Mouse (Mus musculus) stomach, postnatal 0 days (tissue): ENCODE measurements around the gene Cenpf. TPM values are rescaled to one million over a fixed set of nuclear protein-coding genes. Genes with fewer than 3 reads are reported as not detected.

ENCODE experiments used
- ATAC-seq: fragments of 200-750 bp; cut with Nextera tagmentation; 2 replicates; pipeline ENCODE4 v1.8.0; 2017; ENCODE audit not compliant: low FRiP score, low TSS enrichment
- DNase-seq: peaks from one replicate; pipeline ENCODE4 v3.0.0-alpha.2; 2016; ENCODE audit warnings: low spot score
- H3K27ac ChIP-seq: fragments of 300-500 bp; sonication (generic); replicated peaks from 2 replicates; pipeline ENCODE4 v1.5.1; 2014; ENCODE audit warnings: mild to moderate bottlenecking, control low read depth
- H3K27me3 ChIP-seq: fragments of 300-500 bp; sonication (generic); 2 replicates; pipeline ENCODE4 v1.6.1; 2014; ENCODE audit warnings: low read length; ENCODE audit not compliant: control insufficient read depth, insufficient read depth
- H3K36me3 ChIP-seq: fragments of 300-500 bp; sonication (generic); 2 replicates; pipeline ENCODE4 v1.6.1; 2014; ENCODE audit warnings: low read length, mixed read lengths; ENCODE audit not compliant: control insufficient read depth, insufficient read depth
- H3K4me1 ChIP-seq: fragments of 300-500 bp; sonication (generic); replicated peaks from 2 replicates; pipeline ENCODE4 v1.6.1; 2014; ENCODE audit warnings: antibody characterized with exemption; ENCODE audit not compliant: control insufficient read depth, insufficient read depth
- H3K4me2 ChIP-seq: fragments of 300-500 bp; sonication (generic); replicated peaks from 2 replicates; pipeline ENCODE4 v1.6.1; 2014; ENCODE audit warnings: low read depth, mild to moderate bottlenecking, control low read depth, moderate library complexity
- H3K4me3 ChIP-seq: fragments of 300-500 bp; sonication (generic); 2 replicates; pipeline ENCODE4 v1.5.1; 2014; ENCODE audit warnings: low read depth, low read length, control low read depth
- H3K9ac ChIP-seq: fragments of 300-500 bp; sonication (generic); 2 replicates; pipeline ENCODE4 v1.6.1; 2014; ENCODE audit warnings: mild to moderate bottlenecking, low read length, control low read depth, mixed read lengths
- H3K9me3 ChIP-seq: fragments of 300-500 bp; sonication (generic); 2 replicates; pipeline ENCODE4 v1.6.1; 2016; ENCODE audit warnings: low read length; ENCODE audit not compliant: control insufficient read depth
- CTCF ChIP-seq: IDR thresholded peaks from 2 replicates; pipeline ENCODE4 v1.5.1; 2016; ENCODE audit warnings: antibody characterized with exemption, low read depth, mild to moderate bottlenecking, moderate library complexity
- EP300 ChIP-seq: optimal IDR thresholded peaks from 2 replicates; pipeline ENCODE3; 2016; ENCODE audit warnings: antibody characterized with exemption
- WGBS: fragments of 180-500 bp; shearing (Covaris S2); extraction: QIAGEN DNeasy Blood & Tissue Kit; methylation state at CpG from one replicate; pipeline ENCODE4 v1.1.7; 2014; 5-methylcytosine and 5-hydroxymethylcytosine counted together
- polyA plus RNA-seq: library from polyadenylated mRNA; unstranded; fragments of >200 nt; fragmentation: Nextera tagmentation; extraction: Ambion mirVana; gene quantifications from 2 replicates; pipeline ENCODE4 v1.2.1, GENCODE M21; 2015

Gene Cenpf
- polyA plus RNA-seq, 1 experiment from 2014 or later = 21.7 TPM

DNA sequence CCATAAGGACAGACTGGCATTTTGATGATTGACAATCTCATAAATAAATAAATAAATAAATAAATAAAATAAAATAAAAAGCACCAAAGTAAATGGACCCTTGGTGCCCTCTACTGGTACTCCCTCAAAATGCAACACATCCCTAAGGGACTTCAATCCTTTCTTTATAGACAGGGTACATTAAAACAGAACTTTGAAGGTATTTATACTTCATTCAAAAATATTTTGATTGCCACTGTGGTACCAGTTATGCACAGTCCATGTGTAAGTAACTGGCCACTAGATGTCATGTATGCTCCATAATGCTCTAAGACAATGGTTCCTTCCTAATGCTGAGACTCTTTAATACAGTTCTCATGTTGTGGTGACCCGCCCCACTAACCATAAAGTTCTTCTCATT is 12.5 kb downstream of the Cenpf start:
- H3K27ac ChIP-seq = no peak overlapping the region
- ATAC-seq = no peak
- peaks cover 5% of the 10 kb centered on the region; the same call in 1 of the 2 replicates for H3K36me3 ChIP-seq
- no peaks in the 10 kb centered on the region for H3K27me3 ChIP-seq
- no peak overlapping the region for H3K9ac ChIP-seq
- H3K4me2 ChIP-seq = no peak overlapping the region
- no peaks in the 10 kb centered on the region for H3K9me3 ChIP-seq
- no peak overlapping the region for H3K4me3 ChIP-seq
- DNase-seq = no peak
- TF ChIP-seq EP300 (no peak), CTCF (peak; percentile 72)
- 89% methylated on average over 1 of the region's 1 CpGs for WGBS
- no peaks in the 10 kb centered on the region for H3K4me1 ChIP-seq

DNA sequence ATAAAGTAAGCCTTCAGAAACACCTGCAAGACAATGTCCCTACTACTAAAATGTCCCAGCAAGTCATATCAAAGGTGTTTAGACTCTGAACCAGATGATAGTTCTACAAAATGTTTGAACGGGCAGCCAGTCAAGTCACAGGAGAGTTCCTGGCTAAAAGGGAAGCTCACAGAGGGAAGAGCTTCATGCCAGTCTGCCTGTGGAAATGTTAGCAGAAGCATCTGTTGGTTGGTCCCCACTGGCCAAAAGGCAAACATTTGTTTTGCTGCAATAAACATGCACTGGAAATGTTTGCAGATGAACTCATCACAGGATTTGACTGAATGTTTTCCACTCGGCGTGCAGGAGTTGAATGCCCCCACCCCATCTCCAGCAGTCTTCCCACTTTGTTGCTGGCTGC is 21.9 kb downstream of the Cenpf start:
- H3K36me3 ChIP-seq = peaks cover 8% of the 10 kb centered on the region
- no peak overlapping the region for H3K4me3 ChIP-seq
- no peaks in the 10 kb centered on the region for H3K9me3 ChIP-seq
- H3K27ac ChIP-seq = no peak overlapping the region
- 83% methylated on average over 3 of the region's 3 CpGs for WGBS
- DNase-seq (no peak), ATAC-seq (no peak)
- H3K4me2 ChIP-seq = no peak overlapping the region
- TF ChIP-seq CTCF (no peak), EP300 (no peak)
- H3K4me1 ChIP-seq = no peaks in the 10 kb centered on the region
- no peaks in the 10 kb centered on the region for H3K27me3 ChIP-seq
- no peak overlapping the region for H3K9ac ChIP-seq

DNA sequence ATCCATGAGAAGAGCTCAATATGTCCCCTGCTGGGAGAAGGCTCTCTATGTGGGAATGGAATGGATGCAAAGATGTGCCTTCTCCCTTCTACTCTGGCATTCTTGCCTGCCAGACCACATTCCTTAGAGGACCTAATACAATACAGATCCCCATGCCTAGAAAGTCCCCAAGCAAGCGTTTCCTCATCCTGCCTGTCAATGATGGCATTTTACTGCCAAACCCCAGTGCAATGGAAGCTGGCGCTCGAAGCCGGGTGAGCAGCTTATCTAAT is 23.1 kb downstream of the Cenpf start:
- DNase-seq = no peak
- H3K4me3 ChIP-seq = no peak overlapping the region
- H3K9ac ChIP-seq = no peak overlapping the region
- 75% methylated on average over 4 of the region's 4 CpGs for WGBS
- no peak for ATAC-seq
- peaks cover 5% of the 10 kb centered on the region for H3K36me3 ChIP-seq
- no peaks in the 10 kb centered on the region for H3K9me3 ChIP-seq
- TF ChIP-seq EP300 (no peak), CTCF (no peak)
- H3K4me2 ChIP-seq = no peak overlapping the region
- H3K4me1 ChIP-seq = no peaks in the 10 kb centered on the region
- H3K27me3 ChIP-seq = no peaks in the 10 kb centered on the region
- no peak overlapping the region for H3K27ac ChIP-seq

DNA sequence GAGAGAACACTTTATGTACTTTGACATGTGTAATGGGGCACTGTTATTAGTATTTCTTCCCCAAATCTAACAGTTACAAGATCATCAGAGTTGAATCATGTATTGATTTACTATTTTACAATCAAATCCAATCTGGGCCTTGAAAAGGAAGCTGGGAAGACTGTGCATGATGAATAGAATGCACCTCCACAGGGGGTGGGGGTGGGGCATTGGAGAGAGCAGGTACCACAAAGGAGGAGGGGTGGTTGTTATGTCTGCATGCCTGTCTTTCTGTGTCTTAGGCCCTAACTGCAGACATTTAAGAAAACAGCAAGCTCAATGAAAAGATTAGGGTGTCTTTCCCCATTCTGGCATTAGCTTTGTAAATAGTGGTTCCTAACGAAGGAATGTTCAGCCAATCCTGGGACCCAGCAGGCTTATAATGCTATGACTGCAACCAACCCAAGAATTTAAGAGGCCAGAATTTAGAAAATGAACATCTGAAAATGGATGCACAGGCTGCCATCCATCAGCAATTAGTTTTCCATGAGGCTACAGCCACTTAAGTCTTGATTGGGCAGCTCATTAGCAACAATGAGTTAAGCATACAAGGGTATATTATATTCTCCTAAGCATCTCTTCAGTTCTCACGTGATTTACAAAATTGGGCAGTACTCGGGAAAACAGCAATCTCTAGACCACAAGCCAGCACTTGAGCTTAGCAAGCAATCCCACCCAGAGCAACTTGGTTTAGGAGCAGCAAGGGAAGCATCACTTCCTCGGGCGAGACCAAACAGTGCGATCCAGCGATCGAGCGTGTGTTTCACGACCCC is 23.6 kb downstream of the Cenpf start:
- Histone ChIP-seq H3K36me3 (peaks cover 5% of the 10 kb centered on the region), H3K9ac (no peak overlapping the region), H3K4me3 (no peak overlapping the region), H3K4me2 (no peak overlapping the region), H3K9me3 (no peaks in the 10 kb centered on the region), H3K27ac (no peak overlapping the region), H3K4me1 (no peaks in the 10 kb centered on the region), H3K27me3 (no peaks in the 10 kb centered on the region)
- WGBS = 87% methylated on average over 10 of the region's 10 CpGs
- DNase-seq (no peak), ATAC-seq (no peak)
- no peak for TF ChIP-seq EP300
- TF ChIP-seq CTCF = no peak

DNA sequence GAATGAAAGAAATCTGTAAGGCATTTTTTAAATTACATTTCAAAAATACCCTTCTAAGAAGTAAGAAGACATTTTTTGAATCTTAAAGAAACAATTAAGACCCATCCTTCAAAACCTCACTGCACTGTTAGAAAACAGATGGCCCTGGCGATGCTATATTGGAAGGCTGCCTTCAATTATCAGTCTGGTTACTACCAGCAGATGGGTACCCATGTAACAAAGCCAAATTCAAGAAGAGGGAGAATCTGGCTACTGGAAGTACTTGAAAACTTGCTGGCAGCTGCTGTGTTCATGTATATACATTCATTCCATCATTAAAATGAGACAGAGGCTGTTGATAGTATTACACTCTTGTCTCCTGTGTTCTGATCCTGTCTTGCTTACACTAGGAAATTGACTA is 24.4 kb downstream of the Cenpf start:
- Histone ChIP-seq H3K36me3 (no peaks in the 10 kb centered on the region), H3K27ac (no peak overlapping the region)
- 80% methylated on average over 1 of the region's 1 CpGs for WGBS

DNA sequence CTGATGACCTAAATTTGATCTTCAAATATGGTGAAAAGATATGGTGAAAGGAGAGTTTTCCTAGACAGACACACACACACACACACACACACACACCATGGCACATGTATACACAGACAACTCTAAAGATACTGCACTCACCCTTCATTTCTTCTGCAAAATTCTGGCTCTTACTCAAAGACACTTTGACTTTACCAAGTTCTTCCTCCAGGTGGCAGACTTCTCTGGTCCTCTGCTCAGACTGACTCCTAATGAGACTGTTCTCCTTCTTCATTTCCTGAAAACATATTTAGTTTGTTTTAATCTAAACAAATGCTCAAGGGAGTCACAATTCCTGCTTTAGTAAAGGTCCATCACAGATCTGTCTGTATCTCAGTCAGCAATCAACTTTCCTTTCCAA is 26.0 kb downstream of the Cenpf start:
- Histone ChIP-seq H3K9me3 (no peaks in the 10 kb centered on the region), H3K36me3 (peaks cover 9% of the 10 kb centered on the region; the same call in 1 of the 2 replicates), H3K27ac (no peak overlapping the region), H3K4me2 (no peak overlapping the region), H3K4me3 (no peak overlapping the region), H3K4me1 (no peaks in the 10 kb centered on the region), H3K9ac (no peak overlapping the region), H3K27me3 (no peaks in the 10 kb centered on the region)
- DNase-seq (no peak), ATAC-seq (no peak)
- TF ChIP-seq CTCF (peak; percentile 79), EP300 (no peak)

More for the DNA sequence above, 24.4 kb downstream of the Cenpf start:
- Histone ChIP-seq H3K4me1 (no peaks in the 10 kb centered on the region), H3K9me3 (no peaks in the 10 kb centered on the region), H3K4me2 (no peak overlapping the region), H3K27me3 (no peaks in the 10 kb centered on the region), H3K9ac (no peak overlapping the region), H3K4me3 (no peak overlapping the region)
- ATAC-seq (no peak), DNase-seq (no peak)
- no peak for TF ChIP-seq EP300
- no peak for TF ChIP-seq CTCF
